Mouse (Mus musculus) intestine, embryonic 16.5 days (tissue): ENCODE measurements around the gene Adgrg6. TPM values are rescaled to one million over a fixed set of nuclear protein-coding genes. Genes with fewer than 3 reads are reported as not detected.

Experiments
- ATAC-seq: fragments of 200-750 bp; cut with Nextera tagmentation; 2 replicates; pipeline ENCODE4 v1.8.0; 2017; ENCODE audit warnings: moderate TSS enrichment, moderate library complexity
- H3K27ac ChIP-seq: fragments of 300-500 bp; sonication (generic); 2 replicates; pipeline ENCODE4 v1.5.1; 2014; ENCODE audit warnings: mild to moderate bottlenecking, low read length
- H3K27me3 ChIP-seq: fragments of 300-500 bp; sonication (generic); replicated peaks from 2 replicates; pipeline ENCODE4 v1.6.1; 2014; ENCODE audit warnings: low read length, control low read depth, mixed read lengths; ENCODE audit not compliant: control insufficient read depth, insufficient read depth
- H3K36me3 ChIP-seq: fragments of 300-500 bp; sonication (generic); 2 replicates; pipeline ENCODE4 v1.6.1; 2014; ENCODE audit warnings: low read length, control low read depth; ENCODE audit not compliant: control insufficient read depth, insufficient read depth
- H3K4me1 ChIP-seq: fragments of 300-500 bp; sonication (generic); 2 replicates; pipeline ENCODE4 v1.6.1; 2014; ENCODE audit warnings: low read length, control low read depth, mixed read lengths; ENCODE audit not compliant: control insufficient read depth, insufficient read depth
- H3K4me2 ChIP-seq: fragments of 300-500 bp; sonication (generic); 2 replicates; pipeline ENCODE4 v1.6.1; 2014; ENCODE audit warnings: low read depth, low read length, control low read depth
- H3K4me3 ChIP-seq: fragments of 300-500 bp; sonication (generic); 2 replicates; pipeline ENCODE4 v1.5.1; 2014; ENCODE audit warnings: mild to moderate bottlenecking, low read length
- H3K9ac ChIP-seq: fragments of 300-500 bp; sonication (generic); 2 replicates; pipeline ENCODE4 v1.6.1; 2014; ENCODE audit warnings: low read depth, low read length
- H3K9me3 ChIP-seq: fragments of 300-500 bp; sonication (generic); 2 replicates; pipeline ENCODE4 v1.6.1; 2016; ENCODE audit warnings: low read length, control low read depth; ENCODE audit not compliant: control insufficient read depth
- WGBS: fragments of 180-500 bp; shearing (Covaris S2); extraction: QIAGEN DNeasy Blood & Tissue Kit; methylation state at CpG from one replicate; pipeline ENCODE4 v1.1.7; 2014; 5-methylcytosine and 5-hydroxymethylcytosine counted together
- polyA plus RNA-seq: library from polyadenylated mRNA; unstranded; fragments of >200 nt; fragmentation: Nextera tagmentation; extraction: Ambion mirVana; gene quantifications from 2 replicates; pipeline ENCODE4 v1.2.1, GENCODE M21; 2015

Adgrg6 gene
- polyA plus RNA-seq, 1 experiment from 2014 or later: 1.4 TPM

- Histone ChIP-seq H3K4me3 (no peak overlapping the region), H3K9me3 (no peaks in the 10 kb centered on the region), H3K27ac (no peak overlapping the region), H3K27me3 (no peaks in the 10 kb centered on the region), H3K36me3 (no peaks in the 10 kb centered on the region), H3K4me2 (no peak overlapping the region), H3K4me1 (no peaks in the 10 kb centered on the region), H3K9ac (no peak overlapping the region)
- 94% methylated on average over 2 of the region's 2 CpGs for WGBS
- no peak for ATAC-seq
Observed at GRCm38 (mm10) chr10:14363226-14363625, 182.2 kb downstream of the Adgrg6 start.

DNA sequence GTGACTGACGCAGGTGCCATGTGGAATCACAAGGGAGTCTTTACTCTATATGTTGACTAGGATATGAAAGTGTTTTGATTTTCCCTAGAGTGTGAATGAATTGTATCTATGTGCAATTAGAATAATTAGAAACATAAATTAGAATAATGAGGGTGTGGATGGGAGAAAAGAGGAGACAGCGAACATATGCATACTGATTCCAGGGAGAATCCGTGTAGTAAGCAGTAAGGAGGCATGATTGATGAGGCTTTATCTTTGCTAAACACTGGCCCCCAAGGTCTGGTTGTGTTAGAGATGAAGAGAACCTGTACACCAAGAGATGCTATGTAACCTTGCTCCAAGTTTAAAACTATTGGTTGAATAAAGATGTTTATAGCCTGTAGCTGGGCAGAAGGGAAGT lies 187.2 kb downstream of the Adgrg6 start:
- Histone ChIP-seq H3K4me3 (no peak overlapping the region), H3K9ac (no peak overlapping the region), H3K4me2 (no peak overlapping the region), H3K9me3 (no peaks in the 10 kb centered on the region), H3K27me3 (no peaks in the 10 kb centered on the region), H3K27ac (no peak overlapping the region), H3K36me3 (no peaks in the 10 kb centered on the region), H3K4me1 (no peaks in the 10 kb centered on the region)
- 76% methylated on average over 3 of the region's 3 CpGs for WGBS
- no peak for ATAC-seq

Other genes with a start within 250 kb of the Adgrg6 start
- gene Vta1, start 159.9 kb upstream of the Adgrg6 start, polyA plus RNA-seq: 92.1 and 98.6 TPM in 2 replicates
- gene Nmbr, start 159.9 kb upstream of the Adgrg6 start, polyA plus RNA-seq: 0.09 TPM in 1 of 2 replicates, not detected in the other
- not detected in 2 replicates for gene Gje1, start 172.6 kb upstream of the Adgrg6 start, polyA plus RNA-seq